Mouse (Mus musculus): ENCODE measurements at regions not wholly inside any gene's neighbourhood (a gene's known extent, or its start where the extent isn't known, plus 50 kb on each side); places are given as distances from the start of the nearest gene placed in this dataset.

GRCm38 (mm10) chr10:15317017-15317607 is 599.1 kb upstream of the Gje1 start:
- TF ChIP-seq EP300 (IDR thresholded peaks at IDR 0.05; ENCODE audit: low read depth in 1 of 2, low read length in 2 of 2) (no peak), CTCF (IDR thresholded peaks at IDR 0.05 in 2 of 3, conservative IDR thresholded peaks at IDR 0.05 in 1 of 3; ENCODE audit: control insufficient read depth in 1 of 3, insufficient read depth in 1 of 3, low read depth in 2 of 3, low read length in 3 of 3, poor library complexity in 1 of 3, severe bottlenecking in 1 of 3) (no peak), SMC3 (IDR thresholded peaks at IDR 0.05; ENCODE audit: low read depth, low read length) (no peak), CHD1 (IDR thresholded peaks at IDR 0.05; ENCODE audit: low read depth, low read length) (no peak), HCFC1 (IDR thresholded peaks at IDR 0.05; ENCODE audit: low read depth, low read length) (no peak), USF1 (IDR thresholded peaks at IDR 0.05; ENCODE audit: low read depth, low read length) (no peak), POLR2A (IDR thresholded peaks at IDR 0.05; ENCODE audit: control insufficient read depth in 1 of 2, insufficient read depth in 1 of 2, low read depth in 1 of 2, low read length in 2 of 2, poor library complexity in 1 of 2) (no peak), ZC3H11A (IDR thresholded peaks at IDR 0.05; ENCODE audit: low read depth, low read length) (no peak), MYC (IDR thresholded peaks at IDR 0.05; ENCODE audit: low read depth, low read length) (no peak), TCF12 (IDR thresholded peaks at IDR 0.05; ENCODE audit: low read depth, low read length) (no peak)
